Mouse (Mus musculus) ES-E14 (cell line): Measurements from ENCODE around the gene Dnal1.

Source experiments
- CHD2 ChIP-seq: IDR thresholded peaks from 2 replicates; pipeline ENCODE4 v1.6.1; 2014; ENCODE audit warnings: mild to moderate bottlenecking, low read depth, low read length, inconsistent platforms
- HCFC1 ChIP-seq: IDR thresholded peaks from 2 replicates; pipeline ENCODE4 v1.6.1; 2012; ENCODE audit warnings: low read length, inconsistent platforms, borderline replicate concordance; ENCODE audit not compliant: insufficient read depth
- MAFK ChIP-seq: IDR thresholded peaks from 2 replicates; pipeline ENCODE4 v1.6.1; 2014; ENCODE audit warnings: mild to moderate bottlenecking, low read depth, low read length, inconsistent platforms; ENCODE audit not compliant: insufficient read depth
- ZC3H11A ChIP-seq: IDR thresholded peaks from 2 replicates; pipeline ENCODE4 v1.6.1; 2012; ENCODE audit warnings: low read depth, mild to moderate bottlenecking, inconsistent platforms, low read length, borderline replicate concordance

DNA sequence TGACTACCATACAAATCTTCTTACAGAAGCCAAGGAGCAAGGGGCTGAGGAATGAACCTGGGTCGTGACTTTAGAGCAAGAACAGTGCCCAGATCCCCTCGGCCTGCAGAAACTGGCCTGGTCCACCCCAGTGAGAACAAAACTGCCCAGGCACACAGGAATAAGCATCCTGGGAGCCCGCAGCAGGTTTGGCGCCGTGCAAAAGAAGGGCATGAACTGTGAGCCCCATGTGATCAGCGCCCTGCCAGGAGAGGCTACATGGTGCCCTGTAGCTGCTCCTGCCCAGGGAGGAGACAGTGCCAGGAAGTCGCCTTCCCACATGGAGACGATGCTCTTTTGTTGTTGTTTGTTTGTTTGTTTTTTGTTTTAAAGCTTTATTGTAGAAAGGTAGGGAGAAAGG, 49.5 kb upstream of the Dnal1 start:
- TF ChIP-seq MAFK (no peak), HCFC1 (no peak), CHD2 (no peak), ZC3H11A (no peak)
